Mouse (Mus musculus): ENCODE measurements at regions not wholly inside any gene's neighbourhood (a gene's known extent, or its start where the extent isn't known, plus 50 kb on each side); places are given as distances from the start of the nearest gene placed in this dataset.
A peak's percentile ranks its signal among the peaks of the same experiment; 100 is the strongest.

DNA sequence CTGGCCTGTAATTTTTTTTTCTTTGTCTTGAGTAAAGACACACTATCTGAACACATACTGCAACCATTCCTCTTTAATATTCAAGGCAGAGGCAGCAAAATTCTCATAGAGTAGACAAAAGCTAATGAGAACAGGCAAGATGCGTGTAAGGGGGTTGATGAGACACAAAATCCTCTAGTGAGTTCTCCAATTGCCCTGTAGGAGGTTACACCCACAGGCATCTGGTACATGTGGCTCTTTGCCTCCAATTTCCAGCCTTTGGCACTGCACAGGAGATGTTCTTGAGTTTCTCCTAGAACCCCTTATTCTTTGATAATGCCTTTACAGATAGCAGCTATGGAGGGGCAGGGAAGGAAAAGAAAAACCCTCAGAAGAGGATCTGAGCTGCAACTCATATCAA, 480.9 kb upstream of the Mctp2 start:
- WGBS = 67% methylated on average over 1 of the region's 1 CpGs
- H3K27me3 ChIP-seq (replicated peaks; ENCODE audit: control insufficient read depth, insufficient read depth, low read length) = no peaks in the 10 kb centered on the region
- H3K9ac ChIP-seq (replicated peaks; ENCODE audit: low read depth, low read length) = no peak overlapping the region
- no peak overlapping the region for H3K27ac ChIP-seq (ENCODE audit: low read length)
- ATAC-seq = no peak
- no peak overlapping the region for H3K4me3 ChIP-seq (replicated peaks; ENCODE audit: low read length)
- no peaks in the 10 kb centered on the region; the same call in 1 of the 2 replicates for H3K9me3 ChIP-seq (ENCODE audit: control insufficient read depth, low read length)
- H3K4me2 ChIP-seq (ENCODE audit: low read length) = no peak overlapping the region
- H3K36me3 ChIP-seq (ENCODE audit: control insufficient read depth, insufficient read depth) = no peaks in the 10 kb centered on the region
- H3K4me1 ChIP-seq (replicated peaks; ENCODE audit: control insufficient read depth, insufficient read depth, low read length) = no peaks in the 10 kb centered on the region

GRCm38 (mm10) chr7:72788261-72788660, 481.9 kb upstream of the Mctp2 start:
- H3K4me2 ChIP-seq (ENCODE audit: low read length) = no peak overlapping the region
- WGBS = 57% methylated on average over 2 of the region's 2 CpGs
- no peak for ATAC-seq
- no peaks in the 10 kb centered on the region for H3K27me3 ChIP-seq (replicated peaks; ENCODE audit: control insufficient read depth, insufficient read depth, low read length)
- H3K4me1 ChIP-seq (replicated peaks; ENCODE audit: control insufficient read depth, insufficient read depth, low read length) = no peaks in the 10 kb centered on the region
- H3K9me3 ChIP-seq (ENCODE audit: control insufficient read depth, low read length) = no peaks in the 10 kb centered on the region; the same call in 1 of the 2 replicates
- no peak overlapping the region for H3K4me3 ChIP-seq (replicated peaks; ENCODE audit: low read length)
- H3K27ac ChIP-seq (ENCODE audit: low read length) = no peak overlapping the region
- no peak overlapping the region for H3K9ac ChIP-seq (replicated peaks; ENCODE audit: low read depth, low read length)
- no peaks in the 10 kb centered on the region for H3K36me3 ChIP-seq (ENCODE audit: control insufficient read depth, insufficient read depth)

GRCm38 (mm10) chr7:72822142-72822541, 515.7 kb upstream of the Mctp2 start:
- Histone ChIP-seq H3K9me3 (ENCODE audit: control insufficient read depth, low read length) (no peaks in the 10 kb centered on the region), H3K4me2 (ENCODE audit: low read length) (no peak overlapping the region), H3K27me3 (replicated peaks; ENCODE audit: control insufficient read depth, insufficient read depth, low read length) (no peaks in the 10 kb centered on the region), H3K27ac (ENCODE audit: low read length) (no peak overlapping the region), H3K9ac (replicated peaks; ENCODE audit: low read depth, low read length) (no peak overlapping the region), H3K4me3 (replicated peaks; ENCODE audit: low read length) (no peak overlapping the region), H3K36me3 (ENCODE audit: control insufficient read depth, insufficient read depth) (no peaks in the 10 kb centered on the region), H3K4me1 (replicated peaks; ENCODE audit: control insufficient read depth, insufficient read depth, low read length) (no peaks in the 10 kb centered on the region)
- ATAC-seq = no peak
- WGBS = 80% methylated on average over 3 of the region's 3 CpGs

DNA sequence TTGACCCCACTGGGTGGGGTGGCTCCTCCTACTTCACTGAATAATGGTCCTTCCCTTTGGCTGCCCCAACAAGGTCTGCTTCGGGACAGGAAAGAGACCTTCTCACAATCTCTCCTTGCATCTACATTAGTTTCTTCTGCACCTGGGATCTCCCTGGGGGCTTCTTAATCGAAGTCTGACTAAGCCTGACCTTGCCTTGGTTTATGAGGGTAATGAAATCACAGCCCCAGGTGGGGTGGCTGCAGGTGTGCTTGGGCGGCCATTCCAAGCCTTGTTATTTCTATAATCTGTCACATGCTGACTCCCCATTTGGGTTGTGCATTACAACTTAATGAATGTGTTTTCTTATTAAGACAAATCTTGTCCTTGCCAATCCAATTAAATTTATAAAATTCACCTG, 520.2 kb upstream of the Mctp2 start:
- no peaks in the 10 kb centered on the region for H3K36me3 ChIP-seq (ENCODE audit: control insufficient read depth, insufficient read depth)
- H3K4me3 ChIP-seq (replicated peaks; ENCODE audit: low read length) = no peak overlapping the region
- ATAC-seq = no peak
- no peaks in the 10 kb centered on the region for H3K27me3 ChIP-seq (replicated peaks; ENCODE audit: control insufficient read depth, insufficient read depth, low read length)
- no peaks in the 10 kb centered on the region for H3K9me3 ChIP-seq (ENCODE audit: control insufficient read depth, low read length)
- no peak overlapping the region for H3K27ac ChIP-seq (ENCODE audit: low read length)
- WGBS = 82% methylated on average over 3 of the region's 3 CpGs
- no peaks in the 10 kb centered on the region for H3K4me1 ChIP-seq (replicated peaks; ENCODE audit: control insufficient read depth, insufficient read depth, low read length)
- no peak overlapping the region for H3K4me2 ChIP-seq (ENCODE audit: low read length)
- H3K9ac ChIP-seq (replicated peaks; ENCODE audit: low read depth, low read length) = no peak overlapping the region

DNA sequence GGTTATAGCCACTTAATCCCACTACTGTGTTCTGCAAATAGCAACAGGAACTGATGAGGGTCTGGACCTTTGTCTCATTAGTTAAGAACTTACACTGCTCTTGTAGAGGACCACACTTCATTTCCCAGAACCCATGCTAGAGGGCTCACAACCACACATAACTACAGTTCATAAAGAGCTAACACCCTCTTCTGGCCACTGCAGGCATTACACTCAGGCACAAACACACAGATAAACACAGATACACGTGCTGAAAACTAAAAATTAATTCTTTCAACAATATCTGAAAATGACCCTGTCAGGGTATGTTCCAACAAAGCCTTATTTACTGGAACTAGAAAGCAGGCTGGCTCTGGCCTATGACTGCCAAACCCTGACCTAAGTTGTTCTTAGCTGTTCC, 529.0 kb upstream of the Mctp2 start:
- Histone ChIP-seq H3K9me3 (ENCODE audit: control insufficient read depth, low read length) (no peaks in the 10 kb centered on the region), H3K27ac (ENCODE audit: low read length) (no peak overlapping the region), H3K4me3 (replicated peaks; ENCODE audit: low read length) (no peak overlapping the region), H3K27me3 (replicated peaks; ENCODE audit: control insufficient read depth, insufficient read depth, low read length) (no peaks in the 10 kb centered on the region), H3K9ac (replicated peaks; ENCODE audit: low read depth, low read length) (no peak overlapping the region), H3K36me3 (ENCODE audit: control insufficient read depth, insufficient read depth) (no peaks in the 10 kb centered on the region), H3K4me2 (ENCODE audit: low read length) (no peak overlapping the region), H3K4me1 (replicated peaks; ENCODE audit: control insufficient read depth, insufficient read depth, low read length) (peaks cover 15% of the 10 kb centered on the region)
- WGBS = 92% methylated on average over 1 of the region's 1 CpGs
- ATAC-seq = no peak

DNA sequence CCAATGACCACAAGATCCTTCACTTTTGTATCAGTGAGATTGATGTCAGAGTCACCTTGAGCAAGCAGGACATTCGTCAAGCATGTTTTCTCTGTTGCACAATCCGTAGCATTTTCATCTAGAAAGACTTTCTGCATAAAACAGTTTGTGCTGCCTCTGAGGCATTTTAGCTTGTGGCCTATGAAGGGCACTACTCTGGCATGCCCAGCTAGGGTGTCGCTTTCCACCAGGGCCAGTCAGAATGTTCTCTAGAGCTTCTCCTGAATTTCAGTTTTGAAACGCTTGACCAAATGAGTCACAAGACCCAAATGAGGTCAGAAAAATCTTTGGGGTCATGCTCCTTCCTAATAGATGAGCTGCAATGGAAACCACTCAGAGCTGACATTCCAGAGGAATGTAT, 529.6 kb upstream of the Mctp2 start:
- Histone ChIP-seq H3K36me3 (ENCODE audit: control insufficient read depth, insufficient read depth) (no peaks in the 10 kb centered on the region), H3K4me1 (replicated peaks; ENCODE audit: control insufficient read depth, insufficient read depth, low read length) (peaks cover 15% of the 10 kb centered on the region), H3K9me3 (ENCODE audit: control insufficient read depth, low read length) (no peaks in the 10 kb centered on the region), H3K4me3 (replicated peaks; ENCODE audit: low read length) (no peak overlapping the region), H3K27me3 (replicated peaks; ENCODE audit: control insufficient read depth, insufficient read depth, low read length) (no peaks in the 10 kb centered on the region), H3K27ac (ENCODE audit: low read length) (no peak overlapping the region), H3K4me2 (ENCODE audit: low read length) (no peak overlapping the region), H3K9ac (replicated peaks; ENCODE audit: low read depth, low read length) (no peak overlapping the region)
- ATAC-seq = no peak
- 82% methylated on average over 4 of the region's 4 CpGs for WGBS

- peaks cover 15% of the 10 kb centered on the region for H3K4me1 ChIP-seq (replicated peaks; ENCODE audit: control insufficient read depth, insufficient read depth, low read length)
- H3K27ac ChIP-seq (ENCODE audit: low read length) = no peak overlapping the region
- H3K36me3 ChIP-seq (ENCODE audit: control insufficient read depth, insufficient read depth) = no peaks in the 10 kb centered on the region
- H3K4me2 ChIP-seq (ENCODE audit: low read length) = no peak overlapping the region
- no peak overlapping the region for H3K9ac ChIP-seq (replicated peaks; ENCODE audit: low read depth, low read length)
- 39% methylated on average over 6 of the region's 6 CpGs for WGBS
- no peak for ATAC-seq
- no peaks in the 10 kb centered on the region for H3K9me3 ChIP-seq (ENCODE audit: control insufficient read depth, low read length)
- H3K4me3 ChIP-seq (replicated peaks; ENCODE audit: low read length) = no peak overlapping the region
- no peaks in the 10 kb centered on the region for H3K27me3 ChIP-seq (replicated peaks; ENCODE audit: control insufficient read depth, insufficient read depth, low read length)
Measured at GRCm38 (mm10) chr7:72836457-72836985, 530.1 kb upstream of the Mctp2 start.

DNA sequence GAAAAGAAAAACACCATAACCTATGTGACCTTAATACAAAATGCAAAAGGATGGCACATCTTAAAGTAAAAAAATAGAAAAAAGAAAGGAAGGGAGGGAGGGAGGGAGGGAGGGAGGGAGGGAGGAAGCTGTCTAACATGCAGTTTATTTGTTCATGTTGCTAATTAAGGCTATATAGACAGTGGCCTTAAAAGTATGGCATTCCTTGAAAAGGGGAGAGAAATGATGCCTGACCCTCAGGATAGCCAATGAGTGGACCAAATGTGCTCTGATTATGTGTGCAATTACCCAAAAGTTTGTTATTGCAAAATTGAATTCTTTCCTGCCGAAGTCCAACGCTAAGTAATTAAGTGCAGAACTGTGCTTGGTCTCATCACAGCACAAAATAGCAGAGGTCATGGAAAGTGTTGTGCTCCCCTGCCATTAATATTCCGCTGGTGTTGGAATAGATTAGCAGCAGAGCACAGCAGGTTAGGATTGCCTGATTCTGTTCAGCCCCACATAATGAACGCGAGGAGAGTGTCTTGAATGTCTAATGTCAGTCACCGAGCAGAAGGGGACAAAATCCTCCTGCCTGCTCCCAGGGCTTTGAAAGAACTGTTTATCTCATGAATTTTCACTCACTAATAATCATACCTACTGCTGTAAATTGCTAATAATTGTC, 531.7 kb upstream of the Mctp2 start:
- Histone ChIP-seq H3K4me1 (replicated peaks; ENCODE audit: control insufficient read depth, insufficient read depth, low read length) (peaks cover 15% of the 10 kb centered on the region), H3K9ac (replicated peaks; ENCODE audit: low read depth, low read length) (no peak overlapping the region), H3K27ac (ENCODE audit: low read length) (no peak overlapping the region), H3K4me3 (replicated peaks; ENCODE audit: low read length) (no peak overlapping the region), H3K27me3 (replicated peaks; ENCODE audit: control insufficient read depth, insufficient read depth, low read length) (no peaks in the 10 kb centered on the region), H3K9me3 (ENCODE audit: control insufficient read depth, low read length) (no peaks in the 10 kb centered on the region), H3K4me2 (ENCODE audit: low read length) (no peak overlapping the region), H3K36me3 (ENCODE audit: control insufficient read depth, insufficient read depth) (no peaks in the 10 kb centered on the region)
- WGBS = 3% methylated on average over 6 of the region's 6 CpGs
- peak; percentile 86 for ATAC-seq

DNA sequence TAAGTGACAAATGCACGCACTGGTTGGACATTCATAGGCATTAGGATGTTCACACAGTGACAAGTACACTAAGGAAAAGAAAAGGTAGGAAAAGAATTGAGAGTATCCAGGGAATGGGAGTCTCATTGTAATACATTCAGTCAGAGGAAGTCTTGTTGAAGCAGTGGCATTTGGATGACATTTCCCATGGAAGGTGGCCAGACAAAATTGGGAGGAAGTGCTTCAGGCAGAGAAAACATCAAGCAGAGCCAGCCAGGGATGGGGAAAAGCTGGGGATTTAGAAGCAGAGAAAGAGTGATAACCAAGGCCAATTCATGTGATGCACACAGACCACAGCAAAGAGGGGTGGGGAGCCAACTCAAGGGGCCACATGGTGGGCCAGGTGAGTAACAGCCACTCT, 524.0 kb upstream of the Rgma start:
- H3K36me3 ChIP-seq (ENCODE audit: control insufficient read depth, insufficient read depth) = no peaks in the 10 kb centered on the region
- H3K4me3 ChIP-seq (replicated peaks; ENCODE audit: low read length) = no peak overlapping the region
- no peak overlapping the region for H3K27ac ChIP-seq (ENCODE audit: low read length)
- 88% methylated on average over 1 of the region's 1 CpGs for WGBS
- no peaks in the 10 kb centered on the region for H3K27me3 ChIP-seq (replicated peaks; ENCODE audit: control insufficient read depth, insufficient read depth, low read length)
- 0 out of 2 replicates have a peak, but pooled peaks cover 3% of the 10 kb centered on the region for H3K4me1 ChIP-seq (replicated peaks; ENCODE audit: control insufficient read depth, insufficient read depth, low read length)
- H3K4me2 ChIP-seq (ENCODE audit: low read length) = no peak overlapping the region
- no peak for ATAC-seq
- no peak overlapping the region for H3K9ac ChIP-seq (replicated peaks; ENCODE audit: low read depth, low read length)
- no peaks in the 10 kb centered on the region for H3K9me3 ChIP-seq (ENCODE audit: control insufficient read depth, low read length)

All from forebrain, embryonic 16.5 days (tissue).